Mouse (Mus musculus) liver, adult 2 months (tissue): ENCODE data around the gene Agbl1. TPM values are rescaled to one million over a fixed set of nuclear protein-coding genes. Genes with fewer than 3 reads are reported as not detected.

ENCODE experiments used
- DNase-seq: peaks from one replicate; pipeline ENCODE4 v3.0.0-alpha.2; 2011; ENCODE audit warnings: low read depth, low spot score; ENCODE audit errors: extremely low read depth
- H3K27ac ChIP-seq: fragments of 200-500 bp; replicated peaks from 2 replicates; pipeline ENCODE4 v1.5.1; 2012; ENCODE audit warnings: low read depth, mild to moderate bottlenecking, control low read depth, inconsistent platforms, low read length; ENCODE audit not compliant: insufficient read depth
- H3K27me3 ChIP-seq: fragments of 200-500 bp; 2 replicates; pipeline ENCODE4 v1.6.1; 2012; ENCODE audit warnings: mild to moderate bottlenecking, moderate library complexity, low read length, inconsistent platforms; ENCODE audit not compliant: control insufficient read depth, insufficient read depth
- H3K36me3 ChIP-seq: fragments of 200-500 bp; 2 replicates; pipeline ENCODE4 v1.6.1; 2012; ENCODE audit warnings: low read length, inconsistent platforms; ENCODE audit not compliant: control insufficient read depth, insufficient read depth
- H3K4me1 ChIP-seq: fragments of 200-500 bp; 2 replicates; pipeline ENCODE4 v1.6.1; 2011; ENCODE audit warnings: low read length; ENCODE audit not compliant: control insufficient read depth, insufficient read depth
- H3K4me3 ChIP-seq: fragments of 200-500 bp; 2 replicates; pipeline ENCODE4 v1.5.1; 2011; ENCODE audit warnings: low read depth, mild to moderate bottlenecking, control low read depth, low read length, moderate library complexity; ENCODE audit not compliant: insufficient read depth
- H3K79me2 ChIP-seq: fragments of 200-500 bp; 2 replicates; pipeline ENCODE4 v1.6.1; 2012; ENCODE audit warnings: inconsistent platforms, mild to moderate bottlenecking, low read length, moderate library complexity; ENCODE audit not compliant: control insufficient read depth, insufficient read depth
- H3K9ac ChIP-seq: fragments of 200-500 bp; 2 replicates; pipeline ENCODE4 v1.6.1; 2012; ENCODE audit warnings: low read depth, mild to moderate bottlenecking, control low read depth, inconsistent platforms, low read length
- CTCF ChIP-seq: fragments of 200-500 bp; IDR thresholded peaks from 2 replicates; pipeline ENCODE4 v1.5.1; 2011; ENCODE audit warnings: low read depth, low read length, control low read depth
- POLR2A ChIP-seq: fragments of 200-500 bp; IDR thresholded peaks from 2 replicates; pipeline ENCODE4 v1.6.1; 2011; ENCODE audit warnings: low read length, control low read depth; ENCODE audit not compliant: insufficient read depth; ENCODE audit errors: extremely low read depth
- WGBS: fragments of 180-500 bp; shearing (Covaris S2); methylation state at CpG from one replicate; pipeline ENCODE4 v1.1.7; 2018; 5-methylcytosine and 5-hydroxymethylcytosine counted together
- polyA plus RNA-seq: library from polyadenylated mRNA; depleted of rRNA; stranded (reverse); fragments of >200 nt; gene quantifications from 2 replicates; pipeline ENCODE4 v1.2.3, GENCODE M21; 2012
- total RNA-seq: library from RNA; depleted of rRNA; stranded (reverse); fragments of >200 nt; gene quantifications from 2 replicates; pipeline ENCODE4 v1.2.3, GENCODE M21; 2014

Gene Agbl1
- total and polyA plus RNA-seq, 2 experiments = not detected

GRCm38 (mm10) chr7:77152909-77153308, 923.2 kb downstream of the Agbl1 start:
- no peak overlapping the region for H3K9ac ChIP-seq
- 52% methylated on average over 1 of the region's 1 CpGs for WGBS
- H3K36me3 ChIP-seq = no peaks in the 10 kb centered on the region
- H3K4me1 ChIP-seq = no peaks in the 10 kb centered on the region
- TF ChIP-seq CTCF = no peak
- no peak for TF ChIP-seq POLR2A
- H3K27ac ChIP-seq = no peak overlapping the region
- H3K79me2 ChIP-seq = no peaks in the 10 kb centered on the region
- no peak overlapping the region for H3K4me3 ChIP-seq
- H3K27me3 ChIP-seq = no peaks in the 10 kb centered on the region
- DNase-seq = no peak

- H3K4me3 ChIP-seq = no peak overlapping the region
- WGBS = 81% methylated on average over 1 of the region's 1 CpGs
- H3K79me2 ChIP-seq = no peaks in the 10 kb centered on the region
- H3K4me1 ChIP-seq = no peaks in the 10 kb centered on the region
- no peaks in the 10 kb centered on the region for H3K27me3 ChIP-seq
- no peak for DNase-seq
- no peak overlapping the region for H3K9ac ChIP-seq
- no peaks in the 10 kb centered on the region for H3K36me3 ChIP-seq
- H3K27ac ChIP-seq = no peak overlapping the region
- TF ChIP-seq CTCF (no peak), POLR2A (no peak)
Measured at GRCm38 (mm10) chr7:77164921-77165320, 935.2 kb downstream of the Agbl1 start.
